ENCODE assay signal across 26 mouse cellular contexts in genomic region chr12:40887496-40887895, GRCm38 (mm10).
DNase-seq lines count a peak whose midpoint lies in the region; ATAC-seq lines count a peak whose summit lies in the region.
"Had no signal": no experiment of that assay in that cellular context is flagged by ENCODE, and none has a peak within 500 bp of the region (broad histone marks: within the 10 kb centered on the region; RNA-seq: fewer than 3 reads in every experiment).

No protein-coding gene starts in this region.

- DNase-seq in heart, embryonic 10.5 days (ENCODE audit: low spot score): no peak
- no peak for DNase-seq in heart, postnatal 25 days (ENCODE audit: low spot score)
- DNase-seq in ES-CJ7 (ENCODE audit: low read depth, low spot score) (peak; percentile 73), liver (peak; percentile 15)
- DNase-seq in gastrocnemius, postnatal 25 days: no peak
- DNase-seq in c-Kit-positive CD71-positive TER-119-positive erythroid progenitor cells, embryonic 14.5 days (ENCODE audit: low spot score): no peak
- DNase-seq: adrenal gland, postnatal 25 days; cerebellum, adult 11 months; cerebellum, postnatal 10 days; gastrocnemius, adult 2 months; heart, postnatal 14 days; kidney, adult 18-20 months; retina, postnatal 1 day; right cerebral cortex, postnatal 25 days; spleen, adult 18-20 months; thymus, postnatal 36 days had no signal

- no peak overlapping the region for H3K4me3 ChIP-seq in heart, embryonic 10.5 days
- H3K4me3 ChIP-seq in liver, embryonic 16.5 days (ENCODE audit: low read depth, low read length): no peak overlapping the region
- no peak overlapping the region for H3K4me3 ChIP-seq in neural tube, embryonic 15.5 days (replicated peaks)
- H3K4me3 ChIP-seq: forebrain, embryonic 13.5 days; gastrocnemius, adult 2 months; heart, embryonic 13.5 days; hindbrain, embryonic 13.5 days; midbrain, embryonic 15.5 days; neural tube, embryonic 12.5 days had no signal

- H3K4me1 ChIP-seq in heart, embryonic 10.5 days: peaks cover 7% of the 10 kb centered on the region
- H3K4me1 ChIP-seq in liver, embryonic 16.5 days (ENCODE audit: control insufficient read depth, low read depth, low read length): peaks cover 65% of the 10 kb centered on the region
- no peaks in the 10 kb centered on the region for H3K4me1 ChIP-seq in neural tube, embryonic 15.5 days
- H3K4me1 ChIP-seq: forebrain, embryonic 13.5 days; hindbrain, embryonic 13.5 days; midbrain, embryonic 15.5 days; neural tube, embryonic 12.5 days had no signal

- H3K9ac ChIP-seq in liver, embryonic 16.5 days (ENCODE audit: low read depth, low read length): peak overlapping the region; percentile 42; the same call in 1 of the 2 replicates
- no peak overlapping the region for H3K9ac ChIP-seq in neural tube, embryonic 15.5 days (replicated peaks)
- H3K9ac ChIP-seq: forebrain, embryonic 13.5 days; heart, embryonic 13.5 days; hindbrain, embryonic 13.5 days; midbrain, embryonic 15.5 days; neural tube, embryonic 12.5 days had no signal

- no peaks in the 10 kb centered on the region for H3K27me3 ChIP-seq in heart, embryonic 10.5 days (ENCODE audit: insufficient read depth, poor library complexity, severe bottlenecking)
- H3K27me3 ChIP-seq in liver, embryonic 16.5 days (ENCODE audit: control insufficient read depth, insufficient read depth, low read depth, low read length): no peaks in the 10 kb centered on the region
- no peaks in the 10 kb centered on the region for H3K27me3 ChIP-seq in neural tube, embryonic 15.5 days (replicated peaks)
- H3K27me3 ChIP-seq: forebrain, embryonic 13.5 days; heart, embryonic 13.5 days; hindbrain, embryonic 13.5 days; midbrain, embryonic 15.5 days; neural tube, embryonic 12.5 days had no signal

- H3K4me2 ChIP-seq in liver, embryonic 16.5 days (ENCODE audit: low read depth, low read length): no peak overlapping the region
- H3K4me2 ChIP-seq in neural tube, embryonic 15.5 days: no peak overlapping the region
- H3K4me2 ChIP-seq: forebrain, embryonic 13.5 days; heart, embryonic 13.5 days; hindbrain, embryonic 13.5 days; midbrain, embryonic 15.5 days; neural tube, embryonic 12.5 days had no signal

- H3K36me3 ChIP-seq in heart, embryonic 10.5 days: no peaks in the 10 kb centered on the region
- H3K36me3 ChIP-seq in liver, embryonic 16.5 days (ENCODE audit: control insufficient read depth, insufficient read depth): no peaks in the 10 kb centered on the region
- no peaks in the 10 kb centered on the region for H3K36me3 ChIP-seq in neural tube, embryonic 15.5 days
- H3K36me3 ChIP-seq: heart, embryonic 13.5 days; hindbrain, embryonic 13.5 days; midbrain, embryonic 15.5 days; neural tube, embryonic 12.5 days had no signal

- H3K27ac ChIP-seq in heart, embryonic 10.5 days: peak overlapping the region; percentile 66
- H3K27ac ChIP-seq in liver, embryonic 16.5 days (ENCODE audit: low read length): peak overlapping the region; percentile 85
- H3K27ac ChIP-seq in neural tube, embryonic 15.5 days (replicated peaks): no peak overlapping the region
- H3K27ac ChIP-seq: forebrain, embryonic 13.5 days; gastrocnemius, adult 2 months; heart, embryonic 13.5 days; hindbrain, embryonic 13.5 days; kidney, postnatal 0 days; macrophage; midbrain, embryonic 15.5 days; neural tube, embryonic 12.5 days had no signal

- H3K9me3 ChIP-seq in heart, embryonic 10.5 days: no peaks in the 10 kb centered on the region
- H3K9me3 ChIP-seq in liver, embryonic 16.5 days (replicated peaks; ENCODE audit: control insufficient read depth, low read length): no peaks in the 10 kb centered on the region
- no peaks in the 10 kb centered on the region for H3K9me3 ChIP-seq in neural tube, embryonic 15.5 days (replicated peaks)
- H3K9me3 ChIP-seq: forebrain, embryonic 13.5 days; heart, embryonic 13.5 days; hindbrain, embryonic 13.5 days; midbrain, embryonic 15.5 days; neural tube, embryonic 12.5 days had no signal

- intact Hi-C loops in heart, postnatal 25 days (cut with DNase I): no loop called here

- 59% methylated on average over 2 of the region's 2 CpGs for WGBS in heart, embryonic 10.5 days
- 56% methylated on average over 2 of the region's 2 CpGs for WGBS in liver, embryonic 16.5 days (ENCODE audit: insufficient replicate concordance)
- 69% methylated on average over 2 of the region's 2 CpGs for whole genome bisulfite sequencing in neural tube, embryonic 15.5 days

- no peak for ATAC-seq in liver, embryonic 16.5 days (ENCODE audit: low read depth)
- ATAC-seq in neural tube, embryonic 15.5 days (ENCODE audit: low FRiP score): no peak
- ATAC-seq: CD4-positive, CD25-positive, alpha-beta regulatory T cell, adult 4 months; forebrain, embryonic 13.5 days; midbrain, embryonic 15.5 days had no signal

Comparison
In these comparisons a context has a peak if more than half of its experiments do, and no peak if none do; other contexts are left out.
1. DNase-seq: peak in ES-CJ7 (single experiment) and liver (single experiment); none in heart, embryonic 10.5 days (single experiment), heart, postnatal 25 days (single experiment), gastrocnemius, postnatal 25 days (single experiment) and c-Kit-positive CD71-positive TER-119-positive erythroid progenitor cells, embryonic 14.5 days (single experiment).